Mouse (Mus musculus) cerebellum, adult 18-20 months (tissue): ENCODE measurements around the gene St8sia4.
A peak's percentile ranks its signal among the peaks of the same experiment; 100 is the strongest.

Experiments
- DNase-seq, 2 experiments: peaks; one replicate each; pipeline ENCODE4 v3.0.0; 2021

The St8sia4 gene

DNA sequence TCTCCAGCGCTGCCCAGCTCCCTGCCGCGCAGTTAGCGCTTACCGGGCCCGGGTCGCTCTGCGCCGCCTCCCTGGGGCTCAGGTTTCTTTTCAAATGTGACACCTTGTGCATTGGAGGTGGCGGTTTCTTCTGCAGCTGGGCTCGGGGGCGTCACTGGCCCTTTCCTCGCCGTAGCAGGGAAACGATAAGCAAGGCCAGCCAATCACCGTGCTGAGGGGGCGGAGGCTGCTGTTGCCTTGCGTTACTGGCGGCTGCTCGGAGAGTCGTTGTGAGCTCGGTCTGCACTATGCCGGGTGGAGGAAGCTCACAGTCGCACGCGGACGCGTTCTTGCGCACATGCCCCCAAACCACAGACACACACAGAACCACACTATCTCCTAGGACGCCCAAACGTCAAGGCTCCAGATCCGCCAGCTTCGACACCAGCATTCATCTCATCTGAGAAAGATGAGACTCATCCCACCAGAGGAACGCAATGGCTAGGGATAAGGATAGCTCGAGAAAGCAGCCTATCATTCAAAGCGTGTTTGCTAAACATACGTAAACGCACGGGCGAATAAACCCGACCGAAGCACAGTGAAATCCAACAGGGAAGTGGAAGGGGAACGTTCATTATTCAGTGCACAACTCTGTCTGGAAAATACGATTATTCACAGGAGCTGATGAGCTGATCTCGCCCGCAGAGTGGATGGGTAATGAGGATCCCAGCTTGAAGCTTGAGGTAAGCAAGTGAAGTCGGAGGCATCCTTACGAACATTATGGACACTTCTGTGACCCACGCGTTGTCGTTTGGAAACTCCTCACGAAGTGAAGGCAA lies at the start of gene St8sia4:
Gene St8sia4 (minus strand): TSS at position 137 of the 818 bp plus-strand sequence.
- peak; percentile 18 to 22 for DNase-seq

DNA sequence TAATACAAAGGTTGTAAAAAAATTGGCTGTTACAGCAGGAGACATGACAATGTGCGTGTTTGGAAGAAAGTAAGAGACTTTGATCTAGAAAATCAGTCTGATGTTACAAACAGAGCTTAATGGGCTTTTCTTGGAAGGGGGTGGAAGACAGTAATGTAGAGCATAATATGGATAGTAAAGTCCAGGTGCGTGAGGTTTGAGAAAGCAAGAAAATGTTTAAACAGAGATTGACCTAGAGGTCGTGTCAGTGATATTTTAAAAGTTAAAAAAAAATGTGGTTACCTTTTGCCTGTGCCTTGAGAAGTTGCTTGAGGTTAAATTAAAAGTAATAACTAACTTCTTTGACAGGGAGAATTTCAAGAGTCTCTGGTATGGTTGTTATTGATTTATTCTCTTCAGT lies 41.8 kb upstream of the St8sia4 start:
- DNase-seq: no peak

DNA sequence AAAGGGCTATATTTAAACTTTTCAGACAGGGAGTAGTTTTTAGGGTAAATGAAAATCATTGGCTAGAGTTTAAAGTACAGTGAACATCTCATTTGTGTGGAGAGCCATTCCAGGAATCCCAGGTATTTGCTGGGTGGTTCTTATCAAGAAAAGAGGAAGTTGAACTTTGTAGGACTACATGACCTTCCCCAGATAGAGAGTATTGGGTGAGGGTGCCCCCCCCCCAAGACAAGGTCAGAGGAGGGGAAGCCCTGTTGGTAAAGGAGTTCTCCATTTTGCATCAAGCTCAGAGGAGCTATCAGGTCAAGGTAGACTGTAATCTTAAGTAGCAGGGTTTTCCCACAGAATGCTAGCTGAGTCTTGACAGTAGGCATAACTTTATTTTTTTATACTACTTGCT lies 32.5 kb upstream of the St8sia4 start:
- DNase-seq: no peak

DNA sequence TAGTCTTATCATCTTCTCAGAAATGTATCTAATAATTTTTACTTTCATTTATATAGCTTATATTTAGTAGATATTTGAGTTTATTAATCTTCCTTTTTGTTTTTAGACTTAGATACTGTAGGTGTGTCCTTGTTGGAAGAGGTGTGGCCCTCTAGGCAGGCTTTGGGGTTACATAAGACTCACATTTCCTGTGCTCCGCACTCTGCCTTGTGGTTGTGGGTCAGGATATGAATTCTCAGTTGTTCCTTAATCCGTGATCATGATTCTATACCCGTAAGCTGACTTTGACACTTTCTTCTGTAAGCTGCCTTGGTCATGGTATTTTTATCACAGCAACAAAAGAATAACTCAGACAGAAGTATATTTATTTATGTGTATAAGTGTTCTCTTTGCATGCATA lies 6.7 kb upstream of the St8sia4 start:
- no peak for DNase-seq

DNA sequence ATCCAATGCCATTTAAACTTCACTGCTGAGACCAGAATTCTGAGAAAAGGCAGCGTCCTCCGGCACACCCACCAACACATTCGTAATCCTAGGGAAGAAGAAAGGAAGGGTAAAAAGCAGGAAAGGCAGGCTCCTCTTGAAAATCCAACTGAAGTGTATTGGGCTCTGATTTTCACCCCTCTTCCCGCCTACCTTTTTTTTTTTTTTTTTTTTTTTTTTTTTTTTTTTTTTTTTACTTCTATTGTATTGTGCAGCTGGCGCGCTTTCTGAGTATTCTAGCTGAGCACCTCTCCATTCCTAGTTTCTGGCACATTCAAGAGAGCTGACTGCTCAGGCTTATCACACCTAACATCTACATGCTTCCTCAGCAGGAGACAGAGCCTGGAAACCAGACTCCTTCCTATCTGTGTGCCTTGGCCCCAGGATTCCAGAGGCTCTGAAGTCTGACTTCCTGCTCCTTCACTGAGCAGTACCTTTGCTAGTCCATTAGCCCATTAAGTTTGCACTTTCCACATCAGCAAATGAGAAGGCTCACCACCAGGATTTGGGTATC lies 958 bp upstream of the St8sia4 start:
- DNase-seq: no peak

DNA sequence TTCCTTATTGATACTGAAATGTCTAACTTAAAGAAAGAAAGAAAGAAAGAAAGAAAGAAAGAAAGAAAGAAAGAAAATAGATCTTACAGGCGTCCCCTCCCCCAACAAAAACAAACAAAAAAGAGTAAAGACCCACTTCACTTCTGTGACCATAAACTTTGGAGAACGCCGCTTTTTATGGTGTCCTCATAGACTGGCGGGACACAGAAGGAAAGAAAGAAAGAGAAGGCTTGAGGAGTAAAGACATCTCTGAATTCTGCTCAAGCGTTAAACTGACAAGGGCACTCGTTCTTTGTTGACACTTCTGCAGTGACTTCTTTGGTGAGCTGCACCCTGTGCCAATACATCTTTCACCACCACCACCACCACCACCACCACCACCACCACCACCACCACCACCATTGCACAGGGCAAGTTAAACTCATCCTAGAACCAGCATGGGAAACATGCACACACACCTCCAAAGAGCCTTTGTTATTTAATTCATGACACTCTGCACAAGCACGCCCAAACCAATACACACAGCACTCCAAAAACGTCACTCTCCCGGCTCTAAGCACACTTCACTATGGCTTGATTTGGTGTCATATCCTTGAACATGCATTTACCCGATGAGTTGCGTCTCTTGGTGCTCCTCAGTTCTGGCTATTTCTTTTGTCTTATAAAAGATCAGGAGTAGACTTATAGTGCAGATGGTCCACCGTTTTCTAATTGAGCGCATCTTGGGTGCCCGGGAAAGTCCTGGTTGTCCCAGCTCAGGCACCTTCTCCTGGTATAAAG lies 640 bp downstream of the St8sia4 start:
- DNase-seq: no peak

DNA sequence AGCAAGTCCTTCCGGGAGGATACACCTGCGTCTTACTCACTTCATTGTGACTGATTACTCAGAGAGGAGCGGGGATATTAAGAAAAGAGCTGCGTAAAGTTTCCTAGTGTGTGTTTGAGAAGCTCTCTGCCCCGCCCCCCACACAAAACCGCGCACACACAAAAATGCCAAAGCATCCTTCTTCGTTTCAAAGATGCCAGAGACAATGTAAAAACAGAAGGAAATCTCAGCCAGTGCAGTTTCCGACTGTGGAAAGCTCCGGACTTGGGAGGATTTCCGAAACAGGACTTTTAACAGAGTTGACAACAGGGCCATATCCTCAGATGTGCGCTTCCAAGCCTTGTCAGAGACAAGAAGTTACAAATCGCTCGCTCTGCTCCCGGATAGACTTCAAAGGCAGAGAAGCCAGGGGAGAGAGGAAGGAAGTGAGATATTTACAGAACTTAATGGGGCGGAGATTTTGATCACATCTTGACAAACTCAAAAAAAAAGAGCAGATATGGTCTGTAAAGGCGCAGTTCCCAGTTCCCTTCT lies 1.4 kb downstream of the St8sia4 start:
- no peak for DNase-seq

DNA sequence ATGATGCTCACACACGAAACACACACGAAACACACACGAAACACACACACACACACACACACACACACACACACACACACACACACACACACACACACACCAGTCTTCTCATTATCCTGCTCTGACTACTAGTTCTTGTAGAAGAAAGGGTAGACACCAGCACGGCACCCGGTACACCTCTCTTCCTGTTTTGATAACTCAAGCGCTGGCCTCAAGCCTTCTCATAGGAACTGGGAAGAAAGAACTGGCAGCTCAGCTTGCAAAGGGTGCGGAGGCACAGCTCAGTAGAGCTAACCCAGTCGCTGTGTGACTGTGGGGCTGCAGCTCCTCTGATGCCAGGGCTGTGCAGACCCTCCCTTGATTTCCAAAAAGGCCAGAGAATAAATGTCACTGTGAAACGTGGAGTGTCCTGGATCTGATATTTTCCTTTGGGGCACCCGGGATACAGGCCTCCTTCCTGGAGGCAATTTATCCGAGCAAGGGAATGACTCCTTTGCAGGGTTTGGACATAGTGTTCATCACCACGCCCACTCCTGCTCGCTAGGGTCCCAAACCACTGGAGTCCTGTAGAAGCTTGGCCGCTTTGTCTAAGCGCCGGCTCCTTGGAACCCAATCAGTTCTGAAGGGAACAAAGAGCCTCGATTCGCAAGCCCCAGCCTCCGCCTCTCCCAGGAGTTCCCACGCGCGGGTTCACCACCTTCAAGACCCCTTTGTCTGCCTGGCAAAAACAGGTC lies 2.2 kb downstream of the St8sia4 start:
- no peak for DNase-seq

DNA sequence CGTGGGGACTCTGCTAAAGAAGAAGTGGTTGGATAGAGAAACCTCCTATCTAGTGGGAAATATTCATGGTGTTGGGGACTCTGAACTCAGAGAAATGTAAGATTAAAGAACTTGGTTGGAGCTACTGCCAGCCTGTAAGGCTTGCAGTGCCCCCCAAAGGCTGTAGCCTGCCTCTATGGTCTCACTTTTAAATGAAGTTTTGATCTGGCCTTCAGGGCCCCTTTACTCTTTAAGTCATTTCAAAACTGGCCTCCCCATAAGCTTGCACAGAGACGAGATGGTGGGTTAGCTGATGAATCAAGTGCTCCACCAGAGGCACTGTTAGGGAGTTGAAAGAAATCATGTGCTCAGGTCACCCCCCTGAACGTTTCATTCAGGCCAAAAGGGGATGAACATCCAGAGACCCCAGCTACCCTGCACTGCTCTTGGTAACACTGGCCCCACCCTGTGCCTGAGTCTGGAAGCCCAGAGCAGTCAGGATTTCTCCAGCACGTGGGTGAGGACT lies 3.0 kb downstream of the St8sia4 start:
- DNase-seq: no peak

DNA sequence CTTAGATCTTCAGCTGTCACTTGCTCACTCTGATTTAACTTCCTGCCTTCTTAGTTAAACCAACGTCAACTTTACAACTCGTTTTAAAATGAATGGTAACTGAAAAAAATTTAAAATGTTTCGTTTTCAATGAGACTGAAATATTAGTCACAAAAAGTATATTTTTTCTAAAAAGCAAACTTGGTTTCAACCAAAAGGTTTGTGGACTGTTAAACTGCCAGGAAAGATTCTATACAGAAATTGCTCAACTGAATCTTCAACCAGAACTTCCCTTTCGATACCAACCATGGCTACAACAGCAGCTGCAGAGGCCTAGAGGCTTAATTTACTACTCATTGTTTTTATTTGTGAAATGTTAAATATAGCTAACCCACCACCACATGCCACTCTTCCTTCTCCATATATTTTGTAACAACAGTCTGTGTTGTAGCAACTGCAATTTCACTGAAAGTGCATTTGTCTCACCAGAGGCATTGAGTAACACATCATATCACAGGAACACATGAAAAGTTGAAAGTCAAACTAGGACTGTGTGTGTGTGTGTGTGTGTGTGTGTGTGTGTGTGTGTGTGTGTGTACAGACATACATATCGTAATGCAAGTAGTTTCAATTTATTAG lies 10.2 kb downstream of the St8sia4 start:
- no peak for DNase-seq

DNA sequence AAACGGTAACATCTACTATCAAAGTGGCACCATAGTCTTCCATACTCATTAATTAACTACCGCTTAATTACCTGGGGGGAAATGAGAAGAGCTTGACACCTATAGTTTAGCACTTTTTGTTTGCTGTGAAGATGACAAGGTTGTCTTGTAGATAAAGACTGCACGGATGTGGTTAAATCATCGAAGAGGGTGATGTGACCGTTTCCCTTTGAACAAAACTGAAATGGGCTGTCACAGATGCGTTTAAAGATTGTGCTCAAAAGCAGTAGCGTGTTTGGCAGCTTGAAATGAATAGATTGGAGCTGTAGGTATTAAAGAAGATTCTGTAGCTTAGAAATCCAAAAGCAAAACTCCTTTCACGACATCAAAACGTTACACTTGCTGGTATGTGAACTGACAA lies 11.8 kb downstream of the St8sia4 start:
- no peak for DNase-seq

DNA sequence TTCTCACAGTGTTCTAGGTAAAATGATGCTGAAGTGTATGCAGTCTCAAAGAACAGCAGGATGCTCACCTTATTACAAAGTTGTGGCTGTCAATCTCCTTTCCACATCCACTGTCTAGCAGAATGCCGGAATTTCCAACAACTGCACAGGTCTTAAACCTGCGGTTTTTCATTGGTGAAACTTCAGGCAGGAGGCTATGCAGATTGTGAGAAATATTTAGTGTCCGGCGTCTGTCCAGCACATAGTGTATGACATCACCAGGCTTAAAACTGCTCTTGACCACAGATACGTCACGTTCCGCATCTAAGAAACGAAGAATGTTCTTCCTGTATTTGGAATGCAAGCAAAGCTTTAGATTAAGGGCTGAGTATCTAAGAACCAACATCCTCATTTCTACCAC lies 13.9 kb downstream of the St8sia4 start:
- DNase-seq: no peak

DNA sequence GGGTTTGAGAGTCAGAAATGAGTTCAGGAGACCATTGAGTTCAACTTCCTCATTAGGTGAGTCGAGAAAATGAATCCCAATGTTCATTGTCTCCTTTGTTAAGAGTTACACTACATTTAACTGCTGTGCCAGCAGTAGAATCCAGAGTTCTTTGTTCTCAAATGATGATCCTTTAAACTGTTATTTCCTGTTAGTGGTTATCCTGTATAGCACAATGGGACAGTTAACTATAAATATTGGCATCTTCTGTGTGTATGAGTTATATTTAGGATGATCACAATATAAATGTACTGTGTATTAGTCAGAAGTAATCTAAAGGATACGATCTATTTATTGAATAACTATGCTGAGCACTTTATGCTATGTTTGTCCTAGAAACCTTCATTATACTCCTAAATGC lies 23.1 kb downstream of the St8sia4 start:
- no peak for DNase-seq

DNA sequence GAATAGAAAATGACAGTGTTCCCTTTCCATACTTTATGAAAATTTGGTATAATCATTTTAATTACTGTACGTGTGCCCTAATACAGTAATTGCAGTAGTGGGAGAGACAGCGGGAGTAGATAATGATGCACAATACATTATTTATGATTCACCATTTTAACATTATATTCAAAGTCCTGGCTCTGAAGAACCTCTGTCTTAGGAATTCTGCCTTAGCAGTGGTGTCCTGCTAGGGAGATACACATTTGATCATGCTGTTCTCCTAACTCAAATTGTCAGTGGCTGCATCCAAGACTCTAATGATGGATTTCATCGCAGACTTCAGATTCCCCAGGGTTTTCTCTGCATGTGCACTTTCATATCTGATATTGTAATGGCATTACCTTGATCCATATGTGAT lies 28.4 kb downstream of the St8sia4 start:
- no peak for DNase-seq

DNA sequence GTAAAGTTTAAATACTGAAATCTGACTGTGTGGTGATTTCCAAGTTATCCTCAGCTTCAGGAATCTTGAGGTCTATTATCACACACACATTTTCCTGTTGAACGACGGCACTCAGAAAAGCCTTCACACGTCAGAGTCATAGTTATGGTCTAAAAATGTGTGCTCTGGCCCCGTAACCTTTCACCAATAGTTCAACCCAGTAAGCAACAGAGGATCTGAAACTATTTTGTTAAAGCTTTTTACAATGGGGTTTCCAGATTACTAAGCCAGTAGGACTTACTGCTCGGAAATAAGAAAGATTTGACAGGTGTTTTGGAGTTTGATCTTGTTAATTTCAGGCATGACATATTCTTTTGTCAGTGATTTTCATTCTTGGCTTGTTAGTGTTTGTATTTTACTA lies 43.0 kb downstream of the St8sia4 start:
- DNase-seq: no peak

DNA sequence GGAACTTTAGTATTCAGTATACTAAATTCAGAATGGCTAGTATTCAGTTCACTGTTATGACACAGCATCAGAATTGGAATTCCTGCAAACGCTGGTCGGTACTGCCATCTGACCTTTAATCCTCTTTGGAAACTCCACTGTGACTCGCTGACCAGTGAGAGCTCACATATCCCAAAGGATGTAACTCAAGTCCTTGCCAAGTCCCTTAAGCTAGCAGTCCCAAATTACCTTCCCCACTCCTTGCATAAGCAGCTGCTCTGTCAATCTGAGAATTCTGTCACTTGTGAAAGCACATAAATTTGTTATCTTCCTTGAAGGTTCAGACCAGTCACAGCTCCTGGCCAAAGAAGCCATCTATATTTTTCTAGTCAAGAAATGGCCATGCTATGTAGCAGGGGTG lies 48.7 kb downstream of the St8sia4 start:
- no peak for DNase-seq

DNA sequence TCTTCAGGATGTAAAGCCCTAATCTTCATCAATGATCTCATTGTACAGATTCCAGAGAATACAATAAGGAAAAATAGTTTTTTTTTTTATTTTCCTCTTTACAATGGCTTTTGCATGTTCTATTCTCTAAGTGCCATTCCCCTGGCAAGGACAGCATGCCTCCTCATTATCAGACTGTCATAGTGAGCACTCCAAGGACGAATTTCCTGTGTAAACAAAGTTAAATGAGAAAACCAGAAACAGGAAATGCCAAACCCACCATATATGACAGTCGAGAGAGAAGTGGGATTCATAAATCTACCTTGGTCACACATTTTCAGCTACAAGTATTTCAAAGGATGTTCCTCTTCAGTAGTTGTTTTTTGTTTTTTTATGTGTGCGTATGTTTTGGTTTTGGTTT lies 49.2 kb downstream of the St8sia4 start:
- no peak for DNase-seq

DNA sequence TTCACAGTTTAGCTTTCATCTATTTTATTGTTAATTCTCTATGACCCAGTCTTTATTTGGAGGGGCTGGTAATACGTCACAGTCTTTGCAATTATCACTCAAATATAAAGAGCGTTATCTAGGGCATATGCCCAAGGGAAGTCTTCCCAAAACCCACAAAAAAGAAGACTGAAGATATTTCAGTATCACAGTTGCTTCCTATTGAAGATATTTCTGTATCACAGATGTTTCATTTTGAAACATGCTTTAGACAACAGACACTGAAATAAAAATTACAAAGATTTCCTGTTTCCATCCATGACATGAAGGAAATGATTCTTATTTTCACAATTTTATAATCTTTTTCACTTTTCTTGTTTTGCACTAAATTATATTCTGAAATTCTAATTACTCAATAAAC lies 57.4 kb downstream of the St8sia4 start:
- no peak for DNase-seq

DNA sequence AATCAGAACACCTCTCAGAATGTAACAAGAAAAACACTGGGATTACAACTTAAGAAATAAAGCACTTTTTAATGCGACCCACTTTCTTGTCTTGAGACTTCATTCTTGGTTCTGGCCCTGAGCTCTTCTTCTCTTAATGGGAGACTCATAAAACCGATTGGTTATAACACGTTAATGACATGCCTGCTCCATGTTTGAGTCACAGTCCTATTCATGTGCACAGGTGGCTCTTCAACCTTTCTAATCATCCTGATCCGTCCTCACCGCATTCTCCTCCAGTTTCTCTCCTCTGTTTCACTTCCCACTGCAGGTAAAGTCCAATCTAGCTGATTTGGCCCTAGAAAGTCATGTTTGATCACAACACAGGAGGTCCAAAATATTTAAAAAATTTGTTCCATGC lies 58.3 kb downstream of the St8sia4 start:
- DNase-seq: no peak

DNA sequence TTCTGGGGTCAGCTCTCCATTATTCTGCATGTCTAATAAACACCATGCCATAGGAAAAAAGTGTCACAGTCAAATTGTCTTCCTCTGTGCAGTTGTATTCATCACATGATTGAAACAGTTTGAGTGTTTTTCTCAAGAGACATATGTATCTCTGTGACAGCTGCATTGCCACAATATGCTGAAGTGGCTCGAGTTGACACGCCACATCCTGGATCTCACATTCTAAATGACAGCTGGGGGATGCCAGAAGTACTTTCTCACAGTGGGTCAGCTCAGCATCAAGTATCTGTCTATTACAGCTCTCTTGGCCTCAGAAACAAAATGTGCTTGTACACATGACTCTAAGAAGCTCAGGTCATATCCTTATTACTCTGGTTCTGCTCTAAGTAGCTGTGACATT lies 61.9 kb downstream of the St8sia4 start:
- no peak for DNase-seq

DNA sequence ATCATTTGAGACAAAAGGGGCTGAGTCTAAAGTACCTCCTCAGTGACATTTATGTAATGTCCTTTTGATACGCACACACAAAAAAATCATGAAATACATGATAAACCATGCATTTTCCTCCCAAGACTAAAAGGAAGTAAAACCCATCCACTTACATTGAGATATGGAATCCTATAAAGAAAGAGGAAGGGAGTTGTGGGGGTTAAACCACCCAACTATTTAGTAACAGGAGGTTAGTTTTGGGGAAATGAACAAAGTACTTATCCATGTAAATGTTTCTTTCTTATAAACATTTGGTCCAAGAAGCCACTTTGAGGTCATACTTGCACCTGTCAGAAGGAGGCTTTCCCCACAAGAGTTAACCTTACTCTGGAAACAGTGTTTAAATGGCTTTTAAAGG lies 69.3 kb downstream of the St8sia4 start:
- DNase-seq: no peak

DNA sequence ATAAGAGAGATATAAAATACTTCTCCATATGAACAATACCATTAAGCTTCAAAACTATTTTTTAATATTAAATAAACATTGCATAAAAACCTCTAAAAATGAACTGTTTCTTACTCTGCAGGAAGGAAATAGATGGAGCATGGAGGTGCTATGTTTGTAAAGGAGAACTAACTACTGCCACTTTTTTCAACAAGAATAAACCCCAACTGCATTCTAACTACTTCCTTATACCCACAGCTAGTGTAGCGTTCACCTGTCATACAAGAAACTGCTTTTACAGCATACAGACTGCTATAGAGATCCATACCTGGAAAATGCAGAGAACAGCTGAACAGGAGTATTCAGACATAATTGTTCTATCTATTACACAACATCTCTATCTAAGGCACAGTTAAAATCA lies 70.5 kb downstream of the St8sia4 start:
- DNase-seq: no peak

DNA sequence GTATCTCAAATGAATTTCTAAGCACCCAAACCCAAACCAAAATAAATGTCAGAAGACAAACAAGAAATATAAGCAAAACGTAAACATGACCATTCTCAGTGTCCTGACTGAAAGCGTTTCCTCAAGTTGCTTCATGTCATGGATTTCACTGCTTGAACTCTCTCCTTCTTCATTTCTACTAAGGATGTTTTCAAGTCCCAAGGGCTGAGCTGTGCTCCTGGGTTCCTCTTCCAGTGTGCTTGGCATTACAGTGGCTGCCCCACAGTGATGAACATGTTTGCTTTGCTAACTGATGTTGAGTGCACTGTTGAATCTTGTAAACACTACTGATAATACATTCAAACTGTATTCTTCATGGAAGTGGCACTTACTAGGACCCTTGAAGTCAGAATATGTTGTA lies 76.3 kb downstream of the St8sia4 start:
- DNase-seq: no peak
